Mouse (Mus musculus): ENCODE data around the gene Olfr1099. TPM values are rescaled to one million over a fixed set of nuclear protein-coding genes. Genes with fewer than 3 reads are reported as not detected.

Olfr1099 gene
- not detected for total RNA-seq (2023)

DNA sequence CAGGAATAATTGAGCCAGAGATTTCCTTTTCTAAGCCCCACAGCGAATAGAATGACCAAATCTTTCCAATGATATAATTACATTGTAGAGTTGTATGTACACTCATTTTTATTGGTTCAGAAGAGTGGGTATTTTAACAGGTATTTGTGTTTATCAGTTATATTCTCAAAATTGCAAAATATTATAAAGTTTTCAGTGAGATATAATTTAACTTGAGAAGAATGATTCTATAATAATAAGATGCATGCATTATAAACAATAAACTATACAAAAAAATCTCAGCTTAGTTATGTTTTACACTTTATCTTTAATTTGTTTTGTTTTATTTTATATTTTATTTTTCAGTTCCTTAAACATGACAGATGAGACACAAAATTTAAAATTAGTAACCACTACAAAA lies at the start of gene Olfr1099:
Gene Olfr1099, minus strand, starts transcription at position 101 of the 400 bp plus-strand sequence.

DNA sequence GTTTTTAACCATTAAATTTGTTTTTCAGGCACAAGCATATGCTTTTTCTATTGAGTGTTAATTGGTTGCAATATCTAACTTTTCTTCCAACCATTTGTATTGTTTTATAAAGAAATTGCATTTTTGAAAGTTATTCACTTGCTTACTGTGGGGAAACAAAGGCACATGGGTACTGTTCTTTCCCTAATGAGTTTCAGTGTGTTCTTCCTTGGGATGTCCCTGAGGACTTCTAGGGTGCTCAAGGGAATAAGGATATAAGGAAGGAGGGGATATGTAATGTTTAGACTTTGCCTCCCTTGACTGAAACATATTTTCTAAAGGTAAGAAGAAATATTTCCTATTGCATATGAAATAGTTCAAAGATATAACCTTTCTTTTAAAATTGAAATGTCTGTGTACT lies 37.6 kb upstream of the Olfr1099 start, which contains the start of gene Olfr1102:
Gene Olfr1102, plus strand, starts transcription at position 301 of the 400 bp plus-strand sequence.

DNA sequence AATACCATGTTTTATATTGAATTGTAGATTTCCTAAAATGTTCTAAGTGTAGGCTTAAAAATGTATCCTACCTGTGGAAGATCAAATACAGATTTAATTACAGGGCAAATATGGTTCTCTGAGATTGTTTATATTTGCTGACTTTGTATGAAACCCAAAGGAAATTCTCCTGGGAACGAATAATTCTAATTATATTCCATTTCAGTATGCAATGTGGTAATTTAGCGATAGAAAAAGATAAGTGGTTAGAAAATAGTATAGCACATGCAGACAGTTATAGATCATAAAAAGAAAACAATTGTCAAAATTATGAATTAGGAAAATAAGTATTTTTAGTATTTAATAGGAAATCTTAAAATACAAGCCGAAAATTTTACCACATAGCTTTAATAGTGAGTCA lies 30.6 kb upstream of the Olfr1099 start, which contains the start of gene Olfr1101:
Gene Olfr1101, minus strand, starts transcription at position 101 of the 400 bp plus-strand sequence.

DNA sequence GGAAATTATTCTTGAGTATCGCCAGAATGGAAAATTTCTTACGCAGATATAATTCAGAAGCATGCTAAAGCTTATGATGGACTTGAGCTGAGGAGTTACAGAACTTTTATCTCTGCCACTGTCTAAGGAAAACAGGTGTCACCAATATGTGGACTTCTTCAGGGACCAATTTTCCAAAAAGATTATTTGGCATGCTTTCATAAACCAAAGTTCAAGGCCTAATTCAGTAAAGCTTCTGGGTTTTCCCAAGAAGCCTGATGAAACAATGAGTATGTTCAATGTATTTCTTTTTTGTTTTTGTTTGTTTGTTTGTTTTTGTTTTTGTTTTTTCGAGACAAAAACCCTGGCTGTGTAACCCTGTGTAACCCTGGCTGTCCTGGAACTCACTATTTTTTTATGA lies 19.4 kb upstream of the Olfr1099 start, which contains the start of gene Olfr1100:
Gene Olfr1100, minus strand, starts transcription at position 101 of the 400 bp plus-strand sequence.

DNA sequence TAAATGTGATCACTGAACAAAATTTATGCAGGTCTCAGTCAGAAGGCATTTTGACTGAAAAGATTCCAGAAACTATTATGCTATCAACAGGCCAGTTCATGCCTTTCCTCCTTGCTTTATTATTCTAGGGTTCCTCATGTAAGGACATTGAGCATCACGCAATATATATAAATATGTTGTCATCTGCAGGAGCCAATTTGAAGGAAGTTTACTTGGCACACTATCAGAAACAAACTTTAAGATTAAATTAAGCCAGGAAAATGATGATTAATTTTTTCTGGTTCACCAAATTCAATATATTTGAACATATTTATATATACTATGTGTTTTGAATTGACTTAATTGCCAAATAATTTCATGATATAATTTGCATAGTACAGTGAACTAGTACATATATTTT lies 36.0 kb downstream of the Olfr1099 start, which contains the start of gene Olfr1098:
Gene Olfr1098, minus strand, starts transcription at position 101 of the 400 bp plus-strand sequence.

Other genes with a start within 250 kb of the Olfr1099 start
- not detected for gene Olfr1089, start 227.0 kb downstream of the Olfr1099 start, total RNA-seq (2023)
- gene Olfr1090, start 201.7 kb downstream of the Olfr1099 start, total RNA-seq (2023) = not detected
- not detected for gene Olfr1093, start 178.2 kb downstream of the Olfr1099 start, total RNA-seq (2023)
- not detected for gene Olfr141, start 150.7 kb downstream of the Olfr1099 start, total RNA-seq (2023)
- not detected for gene Olfr1094, start 136.0 kb downstream of the Olfr1099 start, total RNA-seq (2023)
- gene Olfr1095, start 109.0 kb downstream of the Olfr1099 start, total RNA-seq (2023) = not detected
- gene Gm13723, start 85.9 kb downstream of the Olfr1099 start, total RNA-seq (2023) = not detected
- not detected for gene Olfr1097, start 68.5 kb downstream of the Olfr1099 start, total RNA-seq (2023)
- not detected for gene Olfr1098, start 36.1 kb downstream of the Olfr1099 start, total RNA-seq (2023)
- not detected for gene Olfr1100, start 19.3 kb upstream of the Olfr1099 start, total RNA-seq (2023)
- gene Olfr1101, start 30.5 kb upstream of the Olfr1099 start, total RNA-seq (2023) = not detected
- gene Olfr1102, start 37.7 kb upstream of the Olfr1099 start, total RNA-seq (2023) = not detected
- gene Olfr1104, start 66.4 kb upstream of the Olfr1099 start, total RNA-seq (2023) = not detected
- gene Olfr1105, start 75.8 kb upstream of the Olfr1099 start, total RNA-seq (2023) = not detected
- gene Olfr1106, start 91.6 kb upstream of the Olfr1099 start, total RNA-seq (2023) = not detected
- gene Olfr1107, start 115.1 kb upstream of the Olfr1099 start, total RNA-seq (2023) = not detected
- not detected for gene Olfr1109, start 135.3 kb upstream of the Olfr1099 start, total RNA-seq (2023)
- not detected for gene Olfr259, start 153.9 kb upstream of the Olfr1099 start, total RNA-seq (2023)
- gene Olfr1110, start 179.6 kb upstream of the Olfr1099 start, total RNA-seq (2023) = not detected
- gene Olfr1111, start 191.9 kb upstream of the Olfr1099 start, total RNA-seq (2023) = not detected
- gene Olfr1112, start 227.1 kb upstream of the Olfr1099 start, total RNA-seq (2023) = not detected
- not detected for gene Olfr1113, start 248.3 kb upstream of the Olfr1099 start, total RNA-seq (2023)

Measured in CD8-positive naive resting alpha-beta T cell, adult 57 days (primary cell).